Mouse (Mus musculus): ENCODE measurements around the gene Rhbdd3. TPM values are rescaled to one million over a fixed set of nuclear protein-coding genes. Genes with fewer than 3 reads are reported as not detected.

Rhbdd3 gene
- total and polyA plus RNA-seq, 3 experiments, result 21.2 to 34.4 (median 23.3) TPM

GRCm38 (mm10) chr11:5059230-5059629 is 39.5 kb upstream of the Rhbdd3 start:
- no peaks in the 10 kb centered on the region for H3K36me3 ChIP-seq (ENCODE audit: control insufficient read depth, insufficient read depth, low read length)
- no peak overlapping the region for H3K9ac ChIP-seq (ENCODE audit: low read depth, low read length)
- intact Hi-C loops (cut with DNase I), result no loop called here
- TF ChIP-seq EP300 (IDR thresholded peaks at IDR 0.05; ENCODE audit: insufficient read depth, low read depth, low read length) (no peak), CTCF (IDR thresholded peaks at IDR 0.05) (no peak), POLR2A (IDR thresholded peaks at IDR 0.05; ENCODE audit: insufficient read depth, low read depth, low read length) (0 out of 2 replicates have a peak, but pooled peaks have one; percentile 27)
- no peaks in the 10 kb centered on the region for H3K79me2 ChIP-seq (replicated peaks; ENCODE audit: control insufficient read depth, insufficient read depth, low read length)
- peak overlapping the region; percentile 2; the same call in 1 of the 2 replicates for H3K4me3 ChIP-seq
- H3K27ac ChIP-seq, result no peak overlapping the region
- H3K27me3 ChIP-seq (ENCODE audit: control insufficient read depth, insufficient read depth, low read length), result no peaks in the 10 kb centered on the region
- H3K4me1 ChIP-seq (ENCODE audit: control insufficient read depth, insufficient read depth, low read length), result peaks cover 17% of the 10 kb centered on the region
- DNase-seq, result peak in 1 of 2 experiments; percentile 40
- WGBS, result 30% methylated on average over 14 of the region's 14 CpGs

GRCm38 (mm10) chr11:5059704-5060156 is 39.0 kb upstream of the Rhbdd3 start:
- DNase-seq, result peak; percentile 37 to 53
- Histone ChIP-seq H3K9ac (ENCODE audit: low read depth, low read length) (0 out of 2 replicates have a peak overlapping the region, but pooled peaks have one; percentile 1), H3K27me3 (ENCODE audit: control insufficient read depth, insufficient read depth, low read length) (no peaks in the 10 kb centered on the region), H3K36me3 (ENCODE audit: control insufficient read depth, insufficient read depth, low read length) (no peaks in the 10 kb centered on the region), H3K4me1 (ENCODE audit: control insufficient read depth, insufficient read depth, low read length) (peaks cover 17% of the 10 kb centered on the region), H3K4me3 (no peak overlapping the region), H3K79me2 (replicated peaks; ENCODE audit: control insufficient read depth, insufficient read depth, low read length) (no peaks in the 10 kb centered on the region), H3K27ac (no peak overlapping the region)
- whole genome bisulfite sequencing, result 25% methylated on average over 27 of the region's 27 CpGs
- intact Hi-C loops (cut with DNase I), result no loop called here
- peak; percentile 88 for TF ChIP-seq CTCF (IDR thresholded peaks at IDR 0.05)
- no peak for TF ChIP-seq EP300 (IDR thresholded peaks at IDR 0.05; ENCODE audit: insufficient read depth, low read depth, low read length)
- no peak for TF ChIP-seq POLR2A (IDR thresholded peaks at IDR 0.05; ENCODE audit: insufficient read depth, low read depth, low read length)

DNA sequence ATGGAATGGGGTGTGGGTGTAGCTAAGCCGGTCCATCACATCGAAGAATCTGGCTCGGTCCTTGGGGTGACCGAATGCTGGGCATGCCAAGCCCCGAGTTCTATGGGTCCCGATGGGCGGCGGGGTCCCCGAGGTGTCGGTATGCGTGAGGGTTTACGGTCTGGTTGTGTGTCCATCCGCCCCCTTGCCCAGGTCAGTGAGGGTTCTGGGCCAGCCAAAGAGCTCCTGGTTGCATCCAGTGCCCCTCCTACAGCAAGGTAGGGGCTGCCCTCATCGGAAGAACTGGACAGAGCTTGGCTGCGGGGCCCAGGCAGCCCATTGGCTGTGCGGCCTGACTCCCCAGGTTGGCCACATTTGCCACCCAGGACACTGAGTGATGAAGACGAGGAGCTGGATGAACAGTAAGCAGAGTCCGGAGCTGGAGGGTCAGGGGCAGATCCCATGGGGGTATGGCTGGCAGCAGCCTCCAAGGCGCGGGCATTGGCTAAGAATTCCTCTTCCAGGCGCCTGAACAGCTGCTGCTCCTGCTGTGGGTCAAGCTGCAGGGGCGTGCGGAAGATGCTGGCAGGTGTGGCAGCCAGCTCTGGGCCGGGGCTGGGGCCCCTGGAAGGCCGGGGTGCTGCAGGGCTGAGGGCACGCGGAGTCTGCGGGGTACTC is 37.8 kb upstream of the Rhbdd3 start:
- no peak for DNase-seq
- peak overlapping the region; percentile 56 for H3K9ac ChIP-seq (ENCODE audit: low read depth, low read length)
- no peaks in the 10 kb centered on the region for H3K27me3 ChIP-seq (ENCODE audit: control insufficient read depth, insufficient read depth, low read length)
- peak overlapping the region; percentile 33 for H3K4me3 ChIP-seq
- no peak for TF ChIP-seq POLR2A (IDR thresholded peaks at IDR 0.05; ENCODE audit: insufficient read depth, low read depth, low read length)
- no peak for TF ChIP-seq CTCF (IDR thresholded peaks at IDR 0.05)
- no peaks in the 10 kb centered on the region for H3K36me3 ChIP-seq (ENCODE audit: control insufficient read depth, insufficient read depth, low read length)
- no peaks in the 10 kb centered on the region for H3K79me2 ChIP-seq (replicated peaks; ENCODE audit: control insufficient read depth, insufficient read depth, low read length)
- 78% methylated on average over 28 of the region's 28 CpGs for WGBS
- H3K27ac ChIP-seq, result peak overlapping the region; percentile 78
- H3K4me1 ChIP-seq (ENCODE audit: control insufficient read depth, insufficient read depth, low read length), result peaks cover 17% of the 10 kb centered on the region
- intact Hi-C loops (cut with DNase I), result no loop called here

- peak overlapping the region; percentile 78 for H3K27ac ChIP-seq
- H3K4me1 ChIP-seq (ENCODE audit: control insufficient read depth, insufficient read depth, low read length), result peaks cover 17% of the 10 kb centered on the region
- no peaks in the 10 kb centered on the region for H3K36me3 ChIP-seq (ENCODE audit: control insufficient read depth, insufficient read depth, low read length)
- WGBS, result 3% methylated on average over 61 of the region's 62 CpGs
- intact Hi-C loops (cut with DNase I), result no loop called here
- H3K27me3 ChIP-seq (ENCODE audit: control insufficient read depth, insufficient read depth, low read length), result no peaks in the 10 kb centered on the region
- no peaks in the 10 kb centered on the region for H3K79me2 ChIP-seq (replicated peaks; ENCODE audit: control insufficient read depth, insufficient read depth, low read length)
- peak; percentile 97 to 98 for DNase-seq
- TF ChIP-seq CTCF (IDR thresholded peaks at IDR 0.05) (no peak), EP300 (IDR thresholded peaks at IDR 0.05; ENCODE audit: insufficient read depth, low read depth, low read length) (peak; percentile 67; the same call in 1 of the 2 replicates)
- H3K9ac ChIP-seq (ENCODE audit: low read depth, low read length), result peak overlapping the region; percentile 56
- H3K4me3 ChIP-seq, result peak overlapping the region; percentile 33
Observed at GRCm38 (mm10) chr11:5061413-5062139, 37.1 kb upstream of the Rhbdd3 start.

- Histone ChIP-seq H3K9ac (ENCODE audit: low read depth, low read length) (peak overlapping the region; percentile 42), H3K4me1 (ENCODE audit: control insufficient read depth, insufficient read depth, low read length) (peaks cover 17% of the 10 kb centered on the region), H3K79me2 (replicated peaks; ENCODE audit: control insufficient read depth, insufficient read depth, low read length) (no peaks in the 10 kb centered on the region), H3K4me3 (peak overlapping the region; percentile 33), H3K36me3 (ENCODE audit: control insufficient read depth, insufficient read depth, low read length) (no peaks in the 10 kb centered on the region), H3K27ac (peak overlapping the region; percentile 62), H3K27me3 (ENCODE audit: control insufficient read depth, insufficient read depth, low read length) (no peaks in the 10 kb centered on the region)
- TF ChIP-seq EP300 (IDR thresholded peaks at IDR 0.05; ENCODE audit: insufficient read depth, low read depth, low read length), result no peak
- TF ChIP-seq POLR2A (IDR thresholded peaks at IDR 0.05; ENCODE audit: insufficient read depth, low read depth, low read length), result no peak
- TF ChIP-seq CTCF (IDR thresholded peaks at IDR 0.05), result no peak
- WGBS, result 61% methylated on average over 13 of the region's 13 CpGs
- intact Hi-C loops (cut with DNase I), result no loop called here
- DNase-seq, result no peak
Observed at GRCm38 (mm10) chr11:5062326-5062725, 36.4 kb upstream of the Rhbdd3 start.

All from heart, adult 2 months (tissue).